Mouse (Mus musculus): ENCODE data around the gene Prss57. TPM values are rescaled to one million over a fixed set of nuclear protein-coding genes. Genes with fewer than 3 reads are reported as not detected.

Gene Prss57
- total RNA-seq, 2 experiments from 2014 or later, result not detected

GRCm38 (mm10) chr10:79732500-79732899, 58.3 kb downstream of the Prss57 start:
- intact Hi-C loops (cut with DNase I), result no loop called here

More at GRCm38 (mm10) chr10:79732500-79732899, 58.3 kb downstream of the Prss57 start:
- no peak for DNase-seq

Other genes starting within 250 kb of the Prss57 start
- gene Mier2, start 235.8 kb downstream of the Prss57 start, total RNA-seq (2021), result 10 to 100 TPM; 12.4 to 15.6 TPM
- not detected for gene Theg, start 203.6 kb downstream of the Prss57 start, total RNA-seq (2021)
- gene C2cd4c, start 176.9 kb downstream of the Prss57 start, total RNA-seq (2021), result not detected
- gene Shc2, start 153.0 kb downstream of the Prss57 start, total RNA-seq (2021), result 1 to 10 TPM; 4.5 to 4.8 TPM
- gene Odf3l2, start 145.2 kb downstream of the Prss57 start, total RNA-seq (2021), result not detected
- under 1 TPM; 0.24 to 0.60 TPM for gene Madcam1, start 126.4 kb downstream of the Prss57 start, total RNA-seq (2021)
- gene Tpgs1, start 121.6 kb downstream of the Prss57 start, total RNA-seq (2021), result 10 to 100 TPM; 24.3 to 24.4 TPM
- gene Cdc34, start 108.8 kb downstream of the Prss57 start, total RNA-seq (2021), result 100 to 1,000 TPM; 152 to 159 TPM
- 1 to 10 TPM; 3.8 to 4.3 TPM for gene Gzmm, start 101.9 kb downstream of the Prss57 start, total RNA-seq (2021)
- 1,000 to 10,000 TPM; 1,161 to 1,276 TPM for gene Bsg, start 86.5 kb downstream of the Prss57 start, total RNA-seq (2021)
- 10 to 100 TPM; 22.6 to 27.6 TPM for gene Hcn2, start 74.3 kb downstream of the Prss57 start, total RNA-seq (2021)
- gene Polrmt, start 44.4 kb downstream of the Prss57 start, total RNA-seq (2021), result 10 to 100 TPM; 36.3 to 54.4 TPM
- gene Fgf22, start 35.9 kb downstream of the Prss57 start, total RNA-seq (2021), result not detected
- gene Rnf126, start 24.0 kb downstream of the Prss57 start, total RNA-seq (2021), result 10 to 100 TPM; 31.8 to 34.4 TPM
- gene Fstl3, start 13.7 kb downstream of the Prss57 start, total RNA-seq (2021), result 1 to 10 TPM; 5.8 to 7.4 TPM
- 100 to 1,000 TPM in 1 of 2 experiments, 10 to 100 TPM in 1; 90.8 to 103 TPM for gene Palm, start 2.6 kb upstream of the Prss57 start, total RNA-seq (2021)
- under 1 TPM; 0.22 to 0.30 TPM for gene Misp, start 30.0 kb upstream of the Prss57 start, total RNA-seq (2021)
- gene Ptbp1, start 63.5 kb upstream of the Prss57 start, total RNA-seq (2021), result 100 to 1,000 TPM; 144 to 145 TPM
- under 1 TPM in 1 of 2 experiments, not detected in 1; 0.55 TPM for gene Prtn3, start 83.5 kb upstream of the Prss57 start, total RNA-seq (2021)
- gene Plppr3, start 83.7 kb upstream of the Prss57 start, total RNA-seq (2021), result under 1 TPM; 0.53 to 0.89 TPM
- not detected for gene Elane, start 95.3 kb upstream of the Prss57 start, total RNA-seq (2021)
- gene Cfd, start 99.9 kb upstream of the Prss57 start, total RNA-seq (2021), result 10 to 100 TPM in 1 of 2 experiments, 1 to 10 TPM in 1; 3.2 to 12.0 TPM
- gene Med16, start 118.0 kb upstream of the Prss57 start, total RNA-seq (2021), result 10 to 100 TPM; 59.5 to 60.0 TPM
- not detected for gene Gm26602, start 119.9 kb upstream of the Prss57 start, total RNA-seq (2021)
- under 1 TPM; 0.17 to 0.22 TPM for gene Kiss1r, start 126.0 kb upstream of the Prss57 start, total RNA-seq (2021)
- gene R3hdm4, start 130.2 kb upstream of the Prss57 start, total RNA-seq (2021), result 10 to 100 TPM; 93.4 to 94.9 TPM
- gene Arid3a, start 136.1 kb upstream of the Prss57 start, total RNA-seq (2021), result 1 to 10 TPM; 3.1 to 3.2 TPM
- gene Wdr18, start 169.2 kb upstream of the Prss57 start, total RNA-seq (2021), result 10 to 100 TPM; 22.7 to 23.4 TPM
- gene Grin3b, start 179.8 kb upstream of the Prss57 start, total RNA-seq (2021), result not detected
- gene Tmem259, start 193.4 kb upstream of the Prss57 start, total RNA-seq (2021), result 100 to 1,000 TPM; 126 to 132 TPM
- 10 to 100 TPM; 60.3 to 65.6 TPM for gene Cnn2, start 197.6 kb upstream of the Prss57 start, total RNA-seq (2021)
- gene Abca7, start 205.5 kb upstream of the Prss57 start, total RNA-seq (2021), result 1 to 10 TPM; 7.8 to 8.2 TPM
- gene Arhgap45, start 225.7 kb upstream of the Prss57 start, total RNA-seq (2021), result 1 to 10 TPM; 5.0 to 6.1 TPM
- gene Polr2e, start 248.8 kb upstream of the Prss57 start, total RNA-seq (2021), result 10 to 100 TPM; 79.0 to 79.1 TPM

Data from heart, postnatal 10 days (tissue).